Mouse (Mus musculus) ES-Bruce4 (cell line): ENCODE measurements at regions not wholly inside any gene's neighbourhood (a gene's known extent, or its start where the extent isn't known, plus 50 kb on each side); places are given as distances from the start of the nearest gene placed in this dataset.

ENCODE experiments used
- CTCF ChIP-seq: IDR thresholded peaks from one replicate; pipeline ENCODE4 v1.8.1; 2011; ENCODE audit warnings: low read depth, low read length
- POLR2A ChIP-seq: IDR thresholded peaks from one replicate; pipeline ENCODE4 v1.8.1; 2011; ENCODE audit warnings: low read length; ENCODE audit not compliant: insufficient read depth

- TF ChIP-seq CTCF (no peak), POLR2A (no peak)
Measured at GRCm38 (mm10) chr14:102469326-102469725, 513.1 kb downstream of the Kctd12 start.
